Mouse (Mus musculus): ENCODE measurements around the gene Akap8. TPM values are rescaled to one million over a fixed set of nuclear protein-coding genes. Genes with fewer than 3 reads are reported as not detected.

Gene Akap8
- total and polyA plus RNA-seq, 2 experiments from 2014 or later, result 66.4 to 108 TPM

DNA sequence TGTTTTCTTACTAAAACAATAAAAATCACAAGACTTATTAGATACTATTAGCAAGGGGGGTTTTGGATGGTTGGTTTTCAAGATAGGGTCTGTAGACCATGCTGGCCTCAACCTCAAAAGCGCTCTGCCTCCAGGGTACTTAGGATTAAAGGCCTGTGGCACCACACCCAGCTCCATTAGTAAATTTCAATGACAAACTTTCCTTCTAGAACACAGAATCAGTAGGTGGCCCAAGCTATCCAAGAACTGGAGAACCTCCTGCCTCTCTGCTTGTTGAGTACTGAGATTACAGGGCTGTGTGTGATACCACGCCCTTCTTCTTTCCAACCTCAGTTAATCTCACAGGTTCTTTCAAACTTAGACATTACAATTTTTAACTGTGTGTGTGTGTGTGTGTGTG, 39.9 kb downstream of the Akap8 start:
- DNase-seq (ENCODE audit: low spot score) (no peak), ATAC-seq (no peak)
- Histone ChIP-seq H3K4me1 (ENCODE audit: insufficient read depth, low read length) (peaks cover 2% of the 10 kb centered on the region; the same call in 1 of the 2 replicates), H3K9ac (replicated peaks; ENCODE audit: low read length) (no peak overlapping the region), H3K4me2 (ENCODE audit: low read depth, low read length) (no peak overlapping the region), H3K27me3 (ENCODE audit: insufficient read depth, low read length) (no peaks in the 10 kb centered on the region), H3K36me3 (ENCODE audit: insufficient read depth, low read length) (no peaks in the 10 kb centered on the region), H3K9me3 (ENCODE audit: low read length) (no peaks in the 10 kb centered on the region), H3K4me3 (ENCODE audit: low read length) (no peak overlapping the region), H3K27ac (no peak overlapping the region)
- 98% methylated on average over 2 of the region's 2 CpGs for WGBS
- TF ChIP-seq CTCF (IDR thresholded peaks at IDR 0.05; ENCODE audit: low read depth), result no peak

- no peaks in the 10 kb centered on the region for H3K27me3 ChIP-seq (ENCODE audit: insufficient read depth, low read length)
- H3K9me3 ChIP-seq (ENCODE audit: low read length), result no peaks in the 10 kb centered on the region
- WGBS, result 91% methylated on average over 3 of the region's 3 CpGs
- no peaks in the 10 kb centered on the region for H3K36me3 ChIP-seq (ENCODE audit: insufficient read depth, low read length)
- ATAC-seq (no peak), DNase-seq (ENCODE audit: low spot score) (no peak)
- no peak overlapping the region for H3K4me2 ChIP-seq (ENCODE audit: low read depth, low read length)
- H3K4me1 ChIP-seq (ENCODE audit: insufficient read depth, low read length), result peaks cover 2% of the 10 kb centered on the region; the same call in 1 of the 2 replicates
- H3K27ac ChIP-seq, result no peak overlapping the region
- TF ChIP-seq CTCF (IDR thresholded peaks at IDR 0.05; ENCODE audit: low read depth), result no peak
- H3K9ac ChIP-seq (replicated peaks; ENCODE audit: low read length), result no peak overlapping the region
- H3K4me3 ChIP-seq (ENCODE audit: low read length), result no peak overlapping the region
Observed at GRCm38 (mm10) chr17:32280575-32280974, 40.5 kb downstream of the Akap8 start.

- Histone ChIP-seq H3K4me3 (ENCODE audit: low read length) (no peak overlapping the region), H3K9ac (replicated peaks; ENCODE audit: low read length) (no peak overlapping the region), H3K4me2 (ENCODE audit: low read depth, low read length) (no peak overlapping the region), H3K36me3 (ENCODE audit: insufficient read depth, low read length) (no peaks in the 10 kb centered on the region), H3K27me3 (ENCODE audit: insufficient read depth, low read length) (no peaks in the 10 kb centered on the region), H3K27ac (no peak overlapping the region), H3K4me1 (ENCODE audit: insufficient read depth, low read length) (0 out of 2 replicates have a peak, but pooled peaks cover 2% of the 10 kb centered on the region), H3K9me3 (ENCODE audit: low read length) (no peaks in the 10 kb centered on the region)
- no peak for TF ChIP-seq CTCF (IDR thresholded peaks at IDR 0.05; ENCODE audit: low read depth)
- DNase-seq (ENCODE audit: low spot score), result no peak
- 86% methylated on average over 1 of the region's 1 CpGs for WGBS
- no peak for ATAC-seq
Observed at GRCm38 (mm10) chr17:32277201-32277600, 43.8 kb downstream of the Akap8 start.

DNA sequence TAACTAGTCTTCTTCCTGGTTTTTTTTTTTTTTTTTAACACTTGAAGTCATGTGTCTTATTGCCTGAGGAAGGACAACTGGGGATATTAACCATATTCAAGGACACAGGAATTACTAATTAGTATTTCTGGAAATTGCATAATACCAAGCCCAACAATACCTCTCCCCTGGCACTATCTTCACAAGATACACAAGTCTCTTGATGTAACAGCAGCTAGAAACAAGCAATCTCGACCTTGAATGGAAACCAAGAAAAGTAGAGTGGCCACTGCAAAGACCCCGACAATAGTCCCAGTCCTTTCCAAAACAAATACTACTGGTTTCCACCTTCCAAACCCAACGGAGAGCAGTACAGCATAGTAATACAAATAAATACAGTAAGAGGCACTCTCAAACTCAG, 45.5 kb downstream of the Akap8 start:
- no peak for ATAC-seq
- Histone ChIP-seq H3K27ac (no peak overlapping the region), H3K27me3 (ENCODE audit: insufficient read depth, low read length) (no peaks in the 10 kb centered on the region), H3K9me3 (ENCODE audit: low read length) (no peaks in the 10 kb centered on the region), H3K9ac (replicated peaks; ENCODE audit: low read length) (no peak overlapping the region), H3K36me3 (ENCODE audit: insufficient read depth, low read length) (no peaks in the 10 kb centered on the region), H3K4me1 (ENCODE audit: insufficient read depth, low read length) (no peaks in the 10 kb centered on the region), H3K4me2 (ENCODE audit: low read depth, low read length) (no peak overlapping the region), H3K4me3 (ENCODE audit: low read length) (no peak overlapping the region)
- no peak for TF ChIP-seq CTCF (IDR thresholded peaks at IDR 0.05; ENCODE audit: low read depth)
- 87% methylated on average over 3 of the region's 3 CpGs for WGBS
- DNase-seq (ENCODE audit: low spot score), result no peak

DNA sequence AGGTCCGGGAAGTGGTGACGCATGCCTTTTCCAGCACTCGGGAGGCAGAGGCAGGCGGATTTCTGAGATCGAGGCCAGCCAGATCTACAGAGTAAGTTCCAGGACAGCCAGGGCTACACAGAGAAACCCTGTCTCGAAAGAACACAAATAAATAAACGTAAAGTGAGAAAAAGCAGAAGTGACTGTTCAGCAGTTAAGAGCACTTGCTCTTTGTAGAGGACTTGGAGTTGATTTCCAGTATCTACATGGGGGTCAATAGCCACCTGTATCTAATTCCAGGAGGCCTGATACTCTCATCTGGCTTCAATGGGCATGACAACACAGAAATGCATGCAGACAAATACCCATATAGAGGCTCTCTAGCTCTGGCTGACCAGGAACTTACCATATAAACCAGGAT, 51.9 kb downstream of the Akap8 start:
- Histone ChIP-seq H3K4me1 (ENCODE audit: insufficient read depth, low read length) (peaks cover 5% of the 10 kb centered on the region; the same call in 1 of the 2 replicates), H3K36me3 (ENCODE audit: insufficient read depth, low read length) (no peaks in the 10 kb centered on the region), H3K9me3 (ENCODE audit: low read length) (no peaks in the 10 kb centered on the region), H3K4me3 (ENCODE audit: low read length) (no peak overlapping the region), H3K9ac (replicated peaks; ENCODE audit: low read length) (no peak overlapping the region), H3K4me2 (ENCODE audit: low read depth, low read length) (no peak overlapping the region), H3K27me3 (ENCODE audit: insufficient read depth, low read length) (no peaks in the 10 kb centered on the region), H3K27ac (no peak overlapping the region)
- no peak for ATAC-seq
- 90% methylated on average over 7 of the region's 7 CpGs for WGBS
- DNase-seq (ENCODE audit: low spot score), result no peak
- TF ChIP-seq CTCF (IDR thresholded peaks at IDR 0.05; ENCODE audit: low read depth), result no peak

GRCm38 (mm10) chr17:32268540-32268960, 52.5 kb downstream of the Akap8 start:
- TF ChIP-seq CTCF (IDR thresholded peaks at IDR 0.05; ENCODE audit: low read depth), result no peak
- Histone ChIP-seq H3K4me3 (ENCODE audit: low read length) (no peak overlapping the region), H3K27ac (peak overlapping the region; percentile 45; the same call in 1 of the 2 replicates), H3K9me3 (ENCODE audit: low read length) (no peaks in the 10 kb centered on the region), H3K9ac (replicated peaks; ENCODE audit: low read length) (no peak overlapping the region), H3K27me3 (ENCODE audit: insufficient read depth, low read length) (no peaks in the 10 kb centered on the region), H3K36me3 (ENCODE audit: insufficient read depth, low read length) (no peaks in the 10 kb centered on the region), H3K4me1 (ENCODE audit: insufficient read depth, low read length) (peaks cover 5% of the 10 kb centered on the region; the same call in 1 of the 2 replicates), H3K4me2 (ENCODE audit: low read depth, low read length) (no peak overlapping the region)
- ATAC-seq (no peak), DNase-seq (ENCODE audit: low spot score) (peak; percentile 59)
- 39% methylated on average over 3 of the region's 3 CpGs for WGBS

DNA sequence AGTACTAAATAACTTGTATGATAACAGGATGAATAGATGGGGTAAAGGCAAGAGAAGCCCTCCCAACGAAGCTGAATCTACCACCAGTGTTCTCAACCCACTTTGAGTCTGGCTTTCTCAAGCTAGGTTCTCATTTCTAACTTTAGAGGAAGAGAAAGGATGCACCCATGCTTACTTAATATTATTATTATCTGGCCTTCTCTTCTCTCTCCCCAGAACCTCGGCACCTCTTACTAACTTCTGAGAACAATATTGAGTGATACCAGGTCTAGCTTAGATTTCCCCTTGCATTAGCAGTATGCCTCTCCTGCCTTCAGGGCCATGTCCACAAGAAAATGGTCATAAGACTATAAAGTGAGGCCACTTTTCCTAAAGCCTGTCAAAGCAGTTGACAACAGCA, 52.9 kb downstream of the Akap8 start:
- TF ChIP-seq CTCF (IDR thresholded peaks at IDR 0.05; ENCODE audit: low read depth), result no peak
- no peaks in the 10 kb centered on the region for H3K27me3 ChIP-seq (ENCODE audit: insufficient read depth, low read length)
- no peaks in the 10 kb centered on the region for H3K36me3 ChIP-seq (ENCODE audit: insufficient read depth, low read length)
- H3K4me2 ChIP-seq (ENCODE audit: low read depth, low read length), result no peak overlapping the region
- no peak for DNase-seq (ENCODE audit: low spot score)
- H3K9ac ChIP-seq (replicated peaks; ENCODE audit: low read length), result no peak overlapping the region
- WGBS, result 41% methylated on average over 2 of the region's 2 CpGs
- no peak for ATAC-seq
- no peak overlapping the region for H3K4me3 ChIP-seq (ENCODE audit: low read length)
- peaks cover 5% of the 10 kb centered on the region; the same call in 1 of the 2 replicates for H3K4me1 ChIP-seq (ENCODE audit: insufficient read depth, low read length)
- no peaks in the 10 kb centered on the region for H3K9me3 ChIP-seq (ENCODE audit: low read length)
- H3K27ac ChIP-seq, result peak overlapping the region; percentile 45; the same call in 1 of the 2 replicates
